Mouse (Mus musculus): ENCODE results near the gene Igsf3.
A peak's percentile ranks its signal among the peaks of the same experiment; 100 is the strongest.

Igsf3 gene

DNA sequence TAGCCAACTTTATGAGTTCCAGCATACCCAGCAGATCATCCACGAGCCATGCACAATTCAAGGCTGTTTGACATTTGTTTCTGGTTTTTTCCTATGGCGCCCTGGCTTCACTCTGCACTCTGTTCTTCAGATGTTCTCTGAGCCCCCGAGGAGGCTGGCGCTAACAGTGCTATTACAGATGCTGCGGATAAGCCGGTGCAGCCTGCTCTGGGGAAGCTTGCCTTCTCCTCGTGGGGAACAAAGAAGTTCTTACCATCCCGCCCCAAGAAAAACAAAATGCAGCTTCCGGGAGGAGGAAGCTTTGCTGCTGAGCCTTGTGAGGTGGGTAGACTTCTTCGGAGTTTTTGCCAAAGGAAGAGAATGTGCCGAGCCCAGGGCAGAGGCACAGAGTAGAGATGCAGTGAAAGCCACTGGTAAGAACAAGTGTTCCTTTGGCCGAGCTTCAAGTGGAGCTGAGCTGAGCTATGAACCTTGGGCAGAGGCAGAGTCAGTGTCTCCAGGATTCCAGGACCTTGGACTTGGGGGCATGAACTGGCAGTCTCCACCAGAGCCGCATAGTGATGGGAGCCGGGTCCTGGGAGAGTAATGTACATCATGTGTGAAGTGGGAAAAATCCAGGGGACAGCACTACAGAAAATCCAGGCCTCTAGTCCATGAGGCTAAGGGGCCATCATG is 125.3 kb downstream of the Igsf3 start:
- DNase-seq (ENCODE audit: low read depth): no peak

DNA sequence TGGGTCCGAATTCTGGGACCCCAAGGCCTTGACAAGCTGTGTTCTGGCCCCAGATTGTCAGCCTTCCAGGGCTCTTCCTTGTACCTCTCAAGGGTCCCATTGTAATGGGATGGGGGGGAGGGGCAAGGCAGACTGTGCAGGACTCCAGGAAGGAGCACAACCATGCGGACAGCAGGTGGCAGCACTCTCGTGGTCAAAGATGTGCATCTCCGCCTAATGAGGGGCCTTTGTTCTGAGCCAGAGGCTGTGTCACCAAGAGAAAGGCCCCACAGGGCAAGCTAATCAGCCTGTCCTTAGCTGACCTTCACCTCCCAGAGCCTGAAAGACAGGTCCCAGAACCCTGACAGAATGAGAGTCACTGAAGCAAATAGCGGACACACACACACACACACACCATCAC is 129.3 kb downstream of the Igsf3 start:
- DNase-seq (ENCODE audit: low read depth): peak; percentile 65

GRCm38 (mm10) chr3:101506970-101507702 is 130.3 kb downstream of the Igsf3 start:
- no peak for DNase-seq (ENCODE audit: low read depth)

- no peak for DNase-seq (ENCODE audit: low read depth)
These were observed 130.9 kb downstream of the Igsf3 start for GRCm38 (mm10) chr3:101507766-101508165.

GRCm38 (mm10) chr3:101509707-101510544 is 133.0 kb downstream of the Igsf3 start:
- no peak for DNase-seq (ENCODE audit: low read depth)

GRCm38 (mm10) chr3:101510632-101511031 is 133.7 kb downstream of the Igsf3 start:
- DNase-seq (ENCODE audit: low read depth): no peak
